Mouse (Mus musculus) heart, postnatal 10 days (tissue): Measurements from ENCODE around the gene Cap2. TPM values are rescaled to one million over a fixed set of nuclear protein-coding genes. Genes with fewer than 3 reads are reported as not detected.
A peak's percentile ranks its signal among the peaks of the same experiment; 100 is the strongest.

Source experiments
- DNase-seq, 2 experiments: peaks; one replicate each; pipeline ENCODE4 v3.0.0; 2021
- intact Hi-C: fragments of 180-260 bp; cut with DNase I; formaldehyde crosslinking; loops from one replicate; pipeline ENCODE4 v1.15.1; 2025
- total RNA-seq, 2 experiments: library from RNA; stranded (reverse); gene quantifications; 2 replicates each; pipeline ENCODE4 v1.2.3; 2021

Gene Cap2
- total RNA-seq, 2 experiments from 2014 or later = 127 to 146 TPM

GRCm38 (mm10) chr13:46682921-46683320, 181.3 kb downstream of the Cap2 start:
- peak; percentile 57 to 77 for DNase-seq
- intact Hi-C loops = no loop called here

GRCm38 (mm10) chr13:46683370-46683769, 181.7 kb downstream of the Cap2 start:
- no peak for DNase-seq
- intact Hi-C loops = no loop called here

DNA sequence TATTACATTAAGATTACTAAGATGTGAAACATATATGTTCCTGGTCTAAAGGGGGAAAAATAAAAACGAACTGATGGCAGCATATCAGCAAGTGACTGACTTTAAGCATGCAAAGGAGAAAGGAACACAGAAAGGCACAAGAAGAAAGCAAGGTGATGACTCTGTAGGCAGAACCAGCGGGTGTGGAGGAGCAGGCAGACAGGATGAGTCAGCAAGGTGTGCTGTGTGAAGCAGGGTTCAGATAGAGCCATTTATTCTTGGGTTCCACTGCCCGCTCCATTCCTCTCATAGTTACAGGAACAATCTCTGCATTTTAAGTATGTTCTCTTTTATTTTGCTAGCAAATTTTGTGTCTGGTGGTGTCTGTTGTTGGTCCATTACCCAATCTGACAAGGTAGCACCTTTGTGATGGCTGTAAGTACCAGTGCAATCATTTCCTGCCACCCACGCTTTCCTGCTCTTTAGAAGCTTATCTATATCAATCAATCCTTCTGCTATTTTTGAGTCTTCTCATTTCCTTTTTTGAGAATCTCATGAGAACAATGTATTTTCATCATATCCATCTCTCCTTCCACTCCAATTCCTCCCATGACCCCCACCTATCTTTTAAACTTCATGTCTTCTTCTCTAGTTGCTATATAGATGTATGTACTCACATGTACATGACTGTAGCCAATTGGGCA, 189.1 kb downstream of the Cap2 start:
- intact Hi-C loops = no loop called here
- no peak for DNase-seq

DNA sequence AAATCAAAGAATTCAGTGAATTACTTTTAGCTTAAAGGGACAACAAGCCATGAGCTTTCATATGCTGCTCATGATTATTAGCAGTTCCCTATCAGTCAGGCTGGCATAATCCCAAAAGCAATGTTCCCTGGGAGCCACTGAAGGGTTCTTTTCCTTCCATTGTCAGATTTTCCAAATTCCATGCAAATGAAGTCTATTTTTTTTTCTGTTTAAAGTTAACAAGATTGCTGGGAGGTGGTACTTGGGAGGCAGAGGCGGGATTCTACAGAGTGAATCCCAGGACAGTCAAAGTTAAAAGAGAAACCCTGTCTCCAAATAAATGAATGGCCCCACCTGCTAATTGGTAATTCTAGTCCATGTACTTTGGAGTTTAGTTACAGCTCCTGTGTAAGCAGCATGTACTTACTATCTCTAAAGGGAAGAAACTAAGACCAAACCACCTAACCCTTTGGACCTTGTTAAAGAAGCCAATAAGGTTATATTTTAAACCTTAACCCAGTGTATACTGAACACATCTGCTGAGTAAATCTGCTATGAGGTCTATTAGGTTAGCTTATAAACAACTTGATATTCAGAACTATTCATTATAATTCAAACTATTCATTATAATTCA, 193.8 kb downstream of the Cap2 start:
- no peak for DNase-seq
- intact Hi-C loops = no loop called here

DNA sequence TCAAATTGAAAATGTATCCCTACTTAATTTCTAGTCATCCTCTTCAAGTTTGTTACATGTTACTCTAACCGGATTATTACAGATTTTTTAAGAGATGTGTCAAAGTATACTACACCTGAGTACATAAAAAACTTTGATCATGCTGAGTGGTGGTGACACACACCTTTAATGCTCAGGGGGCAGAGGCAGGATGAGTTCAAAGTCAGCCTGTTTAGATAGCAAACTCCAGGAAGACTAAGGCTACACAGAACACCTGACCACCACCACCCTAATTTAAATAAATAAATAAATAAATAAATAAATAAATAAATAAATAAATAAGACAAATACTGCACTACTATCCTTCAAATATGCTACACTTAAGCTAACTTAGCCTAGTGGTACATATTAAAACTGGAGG, 194.3 kb downstream of the Cap2 start:
- intact Hi-C loops = no loop called here
- DNase-seq = no peak

DNA sequence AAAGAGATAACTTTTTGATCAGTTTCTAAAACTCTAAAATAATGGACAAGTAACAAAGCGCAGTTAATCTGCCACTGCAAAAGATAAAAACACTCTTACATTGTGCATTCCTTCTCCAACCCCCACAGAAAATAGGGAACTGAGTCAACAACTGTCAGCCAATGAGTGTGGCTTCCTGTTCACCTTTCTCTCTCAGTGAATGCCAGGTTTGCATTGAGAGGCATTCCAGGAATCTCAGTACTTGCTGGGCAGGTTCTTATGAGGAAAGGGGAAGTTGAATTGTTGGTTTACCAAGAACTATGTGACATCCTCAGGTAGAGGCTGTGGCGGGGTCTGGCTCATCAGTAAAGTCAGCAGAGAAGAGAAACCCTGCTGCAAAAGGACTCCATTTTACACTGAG, 195.1 kb downstream of the Cap2 start:
- intact Hi-C loops = no loop called here
- DNase-seq = no peak

- DNase-seq = no peak
- intact Hi-C loops = no loop called here
These were observed 197.7 kb downstream of the Cap2 start for GRCm38 (mm10) chr13:46699372-46699771.

Other genes starting within 250 kb of the Cap2 start
- gene Stmnd1, start 228.1 kb upstream of the Cap2 start, total RNA-seq = under 1 TPM; 0.50 TPM
- 100 to 1,000 TPM; 225 to 282 TPM for gene Rbm24, start 83.4 kb upstream of the Cap2 start, total RNA-seq
- 10 to 100 TPM; 44.7 to 44.8 TPM for gene Fam8a1, start 167.7 kb downstream of the Cap2 start, total RNA-seq
- gene Nup153, start 226.1 kb downstream of the Cap2 start, total RNA-seq = 10 to 100 TPM; 39.2 to 45.0 TPM